Mouse (Mus musculus) lung, embryonic 15.5 days (tissue): Measurements from ENCODE around the gene Swt1. TPM values are rescaled to one million over a fixed set of nuclear protein-coding genes. Genes with fewer than 3 reads are reported as not detected.

Experiments used
- ATAC-seq: fragments of 200-750 bp; cut with Nextera tagmentation; 2 replicates; pipeline ENCODE4 v1.8.0; 2017; ENCODE audit warnings: moderate number of reproducible peaks, borderline replicate concordance; ENCODE audit not compliant: low FRiP score, low TSS enrichment; ENCODE audit errors: extremely low read depth
- H3K27ac ChIP-seq: fragments of 300-500 bp; sonication (generic); 2 replicates; pipeline ENCODE4 v1.5.1; 2015; ENCODE audit warnings: moderate library complexity, mild to moderate bottlenecking, inconsistent platforms
- H3K27me3 ChIP-seq: fragments of 300-500 bp; sonication (generic); 2 replicates; pipeline ENCODE4 v1.6.1; 2015; ENCODE audit warnings: inconsistent platforms
- H3K36me3 ChIP-seq: fragments of 300-500 bp; sonication (generic); 2 replicates; pipeline ENCODE4 v1.6.1; 2015; ENCODE audit warnings: inconsistent platforms
- H3K4me1 ChIP-seq: fragments of 300-500 bp; sonication (generic); 2 replicates; pipeline ENCODE4 v1.6.1; 2015; ENCODE audit warnings: inconsistent platforms
- H3K4me2 ChIP-seq: fragments of 300-500 bp; sonication (generic); 2 replicates; pipeline ENCODE4 v1.6.1; 2015; ENCODE audit warnings: inconsistent platforms, mild to moderate bottlenecking, moderate library complexity
- H3K4me3 ChIP-seq: fragments of 300-500 bp; sonication (generic); 2 replicates; pipeline ENCODE4 v1.5.1; 2015; ENCODE audit warnings: mild to moderate bottlenecking, inconsistent platforms
- H3K9ac ChIP-seq: fragments of 300-500 bp; sonication (generic); 2 replicates; pipeline ENCODE4 v1.6.1; 2015; ENCODE audit warnings: inconsistent platforms
- H3K9me3 ChIP-seq: fragments of 300-500 bp; sonication (generic); 2 replicates; pipeline ENCODE4 v1.6.1; 2016; ENCODE audit warnings: inconsistent platforms
- WGBS: fragments of 180-500 bp; shearing (Covaris S2); methylation state at CpG from one replicate; pipeline ENCODE4 v1.1.7; 2015; 5-methylcytosine and 5-hydroxymethylcytosine counted together
- polyA plus RNA-seq: library from polyadenylated mRNA; unstranded; fragments of >200 nt; fragmentation: Nextera tagmentation; extraction: Ambion mirVana; gene quantifications from 2 replicates; pipeline ENCODE4 v1.2.1, GENCODE M21; 2015

The Swt1 gene
- polyA plus RNA-seq, 1 experiment from 2014 or later = 23.7 TPM

GRCm38 (mm10) chr1:151427888-151428262 lies 380 bp downstream of the Swt1 start:
- peak; percentile 66 for ATAC-seq
- Histone ChIP-seq H3K36me3 (no peaks in the 10 kb centered on the region), H3K9me3 (no peaks in the 10 kb centered on the region), H3K27ac (peak overlapping the region; percentile 93), H3K4me3 (peak overlapping the region; percentile 91), H3K9ac (peak overlapping the region; percentile 85), H3K27me3 (no peaks in the 10 kb centered on the region), H3K4me1 (peaks cover 21% of the 10 kb centered on the region), H3K4me2 (peak overlapping the region; percentile 63)
- under 1% methylated on average over 26 of the region's 26 CpGs for WGBS

GRCm38 (mm10) chr1:151426947-151427600 lies 1.2 kb downstream of the Swt1 start:
- Histone ChIP-seq H3K9me3 (no peaks in the 10 kb centered on the region), H3K4me2 (peak overlapping the region; percentile 63), H3K4me1 (peaks cover 21% of the 10 kb centered on the region), H3K4me3 (peak overlapping the region; percentile 91), H3K9ac (peak overlapping the region; percentile 85), H3K27me3 (no peaks in the 10 kb centered on the region), H3K27ac (peak overlapping the region; percentile 93), H3K36me3 (0 out of 2 replicates have a peak, but pooled peaks cover 4% of the 10 kb centered on the region)
- WGBS = 13% methylated on average over 7 of the region's 7 CpGs
- no peak for ATAC-seq

DNA sequence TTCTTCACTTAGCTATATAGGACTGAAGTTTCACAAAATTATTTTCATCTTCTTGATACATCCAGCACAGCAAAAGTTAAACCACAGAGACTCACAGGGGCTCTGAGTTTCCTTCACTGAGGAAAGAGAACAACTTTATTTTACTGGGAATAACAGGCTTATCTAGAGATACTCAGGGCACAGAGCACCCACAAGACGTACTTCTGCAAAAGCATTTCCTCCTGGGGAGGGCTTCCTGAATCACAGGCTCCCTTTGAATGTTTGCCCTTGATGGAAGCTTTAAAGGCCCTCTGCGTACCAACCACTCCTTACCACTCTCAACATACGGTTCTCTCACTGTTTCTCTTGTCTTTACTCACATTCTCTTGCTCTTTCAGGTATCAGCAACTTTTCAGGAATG lies 6.1 kb downstream of the Swt1 start:
- no peak for ATAC-seq
- Histone ChIP-seq H3K27ac (no peak overlapping the region), H3K9ac (no peak overlapping the region), H3K4me2 (no peak overlapping the region), H3K9me3 (no peaks in the 10 kb centered on the region), H3K27me3 (no peaks in the 10 kb centered on the region), H3K4me1 (peaks cover 9% of the 10 kb centered on the region), H3K4me3 (no peak overlapping the region), H3K36me3 (peaks cover 35% of the 10 kb centered on the region)
- WGBS = 63% methylated on average over 3 of the region's 3 CpGs

GRCm38 (mm10) chr1:151409827-151410226 lies 18.4 kb downstream of the Swt1 start:
- no peaks in the 10 kb centered on the region for H3K4me1 ChIP-seq
- H3K9me3 ChIP-seq = no peaks in the 10 kb centered on the region
- 92% methylated on average over 3 of the region's 3 CpGs for WGBS
- no peak overlapping the region for H3K9ac ChIP-seq
- H3K36me3 ChIP-seq = peaks cover 26% of the 10 kb centered on the region; the same call in 1 of the 2 replicates
- no peak overlapping the region for H3K4me3 ChIP-seq
- no peak overlapping the region for H3K27ac ChIP-seq
- no peak for ATAC-seq
- H3K27me3 ChIP-seq = no peaks in the 10 kb centered on the region
- no peak overlapping the region for H3K4me2 ChIP-seq

DNA sequence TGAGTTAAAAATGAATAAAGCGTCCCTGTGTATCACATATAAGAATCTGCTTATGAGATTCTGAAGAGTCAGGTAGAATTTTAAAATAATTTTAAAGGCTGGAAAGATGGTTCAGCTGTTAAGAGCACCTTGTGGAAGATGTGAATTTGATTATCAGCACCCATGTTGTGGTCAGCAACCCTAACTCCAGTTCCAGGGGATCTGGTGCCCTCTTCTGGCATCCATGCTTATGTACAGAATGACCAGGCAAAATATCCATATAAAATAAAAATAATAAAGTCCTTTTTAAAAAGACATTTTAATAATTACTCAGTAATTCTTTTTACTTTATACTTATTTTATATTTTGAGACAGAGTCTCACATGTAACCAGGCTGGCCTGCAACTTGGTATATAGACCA lies 38.2 kb downstream of the Swt1 start:
- 95% methylated on average over 1 of the region's 1 CpGs for WGBS
- H3K4me3 ChIP-seq = no peak overlapping the region

GRCm38 (mm10) chr1:151377353-151377752 lies 50.9 kb downstream of the Swt1 start:
- H3K4me2 ChIP-seq = no peak overlapping the region
- no peaks in the 10 kb centered on the region for H3K4me1 ChIP-seq
- H3K9me3 ChIP-seq = no peaks in the 10 kb centered on the region
- no peak for ATAC-seq
- H3K36me3 ChIP-seq = peaks cover 21% of the 10 kb centered on the region; the same call in 1 of the 2 replicates
- H3K27me3 ChIP-seq = no peaks in the 10 kb centered on the region
- no peak overlapping the region for H3K27ac ChIP-seq
- no peak overlapping the region for H3K4me3 ChIP-seq
- 82% methylated on average over 3 of the region's 3 CpGs for WGBS
- no peak overlapping the region for H3K9ac ChIP-seq

More for the DNA sequence above, 38.2 kb downstream of the Swt1 start:
- Histone ChIP-seq H3K27ac (no peak overlapping the region), H3K9ac (no peak overlapping the region), H3K36me3 (peaks cover 19% of the 10 kb centered on the region), H3K4me2 (no peak overlapping the region), H3K9me3 (no peaks in the 10 kb centered on the region), H3K27me3 (no peaks in the 10 kb centered on the region), H3K4me1 (no peaks in the 10 kb centered on the region)
- no peak for ATAC-seq

DNA sequence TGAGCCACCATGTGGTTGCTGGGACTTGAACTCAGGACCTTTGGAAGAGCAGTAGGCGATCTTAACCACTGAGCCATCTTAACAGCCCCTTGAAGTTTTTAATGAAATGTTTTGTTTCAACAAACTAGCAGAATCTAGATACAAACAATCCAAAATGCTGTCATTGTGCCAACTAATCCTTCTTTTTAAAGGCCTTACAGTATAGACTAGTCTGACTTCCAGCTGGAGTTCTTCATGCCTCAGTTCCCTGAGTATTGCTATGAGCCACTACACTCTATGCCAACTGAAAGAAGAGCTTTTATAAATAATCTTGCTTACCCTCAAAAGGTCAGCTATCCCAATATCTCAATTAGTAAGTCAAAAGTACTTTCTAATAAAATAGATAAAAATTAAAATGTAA lies 55.4 kb downstream of the Swt1 start:
- 46% methylated on average over 1 of the region's 1 CpGs for WGBS

GRCm38 (mm10) chr1:151371543-151371942 lies 56.7 kb downstream of the Swt1 start:
- Histone ChIP-seq H3K36me3 (peaks cover 36% of the 10 kb centered on the region), H3K27ac (no peak overlapping the region), H3K4me3 (no peak overlapping the region), H3K4me2 (no peak overlapping the region), H3K9me3 (no peaks in the 10 kb centered on the region), H3K4me1 (no peaks in the 10 kb centered on the region), H3K9ac (no peak overlapping the region), H3K27me3 (no peaks in the 10 kb centered on the region)
- no peak for ATAC-seq
- 78% methylated on average over 5 of the region's 5 CpGs for WGBS

More for the DNA sequence above, 55.4 kb downstream of the Swt1 start:
- Histone ChIP-seq H3K4me1 (no peaks in the 10 kb centered on the region), H3K27ac (no peak overlapping the region), H3K27me3 (no peaks in the 10 kb centered on the region), H3K4me3 (no peak overlapping the region), H3K9ac (no peak overlapping the region), H3K9me3 (no peaks in the 10 kb centered on the region), H3K4me2 (no peak overlapping the region), H3K36me3 (peaks cover 31% of the 10 kb centered on the region)
- ATAC-seq = peak; percentile 86; the same call in 1 of the 2 replicates

DNA sequence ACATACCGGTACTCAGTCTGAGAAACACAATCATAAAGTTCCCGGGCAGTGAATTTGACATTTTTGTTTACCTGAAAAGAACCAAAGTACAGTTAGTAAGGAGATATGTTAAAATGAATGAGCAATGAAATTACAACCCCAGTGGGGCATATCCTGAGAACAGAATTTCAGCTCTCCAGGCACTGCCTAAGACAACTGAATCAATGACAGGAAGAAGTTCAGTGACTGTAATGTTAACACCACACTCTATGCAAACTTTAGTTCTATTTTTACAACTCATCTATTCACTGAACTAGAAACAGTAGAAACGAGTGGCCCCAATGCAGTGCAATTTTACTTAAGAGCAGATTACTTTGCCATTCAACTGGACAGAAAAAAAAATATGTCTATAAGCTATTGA lies 57.7 kb downstream of the Swt1 start:
- H3K27me3 ChIP-seq = no peaks in the 10 kb centered on the region
- no peak for ATAC-seq
- 82% methylated on average over 3 of the region's 3 CpGs for WGBS
- H3K4me2 ChIP-seq = no peak overlapping the region
- H3K9ac ChIP-seq = no peak overlapping the region
- H3K36me3 ChIP-seq = peaks cover 46% of the 10 kb centered on the region
- H3K27ac ChIP-seq = no peak overlapping the region
- H3K4me3 ChIP-seq = no peak overlapping the region
- no peaks in the 10 kb centered on the region for H3K9me3 ChIP-seq
- H3K4me1 ChIP-seq = no peaks in the 10 kb centered on the region

GRCm38 (mm10) chr1:151368444-151368843 lies 59.8 kb downstream of the Swt1 start:
- H3K9me3 ChIP-seq = no peaks in the 10 kb centered on the region
- no peak overlapping the region for H3K27ac ChIP-seq
- H3K4me3 ChIP-seq = no peak overlapping the region
- H3K9ac ChIP-seq = no peak overlapping the region
- no peaks in the 10 kb centered on the region for H3K4me1 ChIP-seq
- H3K4me2 ChIP-seq = no peak overlapping the region
- no peak for ATAC-seq
- no peaks in the 10 kb centered on the region for H3K27me3 ChIP-seq
- WGBS = 95% methylated on average over 3 of the region's 3 CpGs
- peaks cover 62% of the 10 kb centered on the region for H3K36me3 ChIP-seq

- no peak for ATAC-seq
Observed at GRCm38 (mm10) chr1:151367721-151368324, 60.4 kb downstream of the Swt1 start.

DNA sequence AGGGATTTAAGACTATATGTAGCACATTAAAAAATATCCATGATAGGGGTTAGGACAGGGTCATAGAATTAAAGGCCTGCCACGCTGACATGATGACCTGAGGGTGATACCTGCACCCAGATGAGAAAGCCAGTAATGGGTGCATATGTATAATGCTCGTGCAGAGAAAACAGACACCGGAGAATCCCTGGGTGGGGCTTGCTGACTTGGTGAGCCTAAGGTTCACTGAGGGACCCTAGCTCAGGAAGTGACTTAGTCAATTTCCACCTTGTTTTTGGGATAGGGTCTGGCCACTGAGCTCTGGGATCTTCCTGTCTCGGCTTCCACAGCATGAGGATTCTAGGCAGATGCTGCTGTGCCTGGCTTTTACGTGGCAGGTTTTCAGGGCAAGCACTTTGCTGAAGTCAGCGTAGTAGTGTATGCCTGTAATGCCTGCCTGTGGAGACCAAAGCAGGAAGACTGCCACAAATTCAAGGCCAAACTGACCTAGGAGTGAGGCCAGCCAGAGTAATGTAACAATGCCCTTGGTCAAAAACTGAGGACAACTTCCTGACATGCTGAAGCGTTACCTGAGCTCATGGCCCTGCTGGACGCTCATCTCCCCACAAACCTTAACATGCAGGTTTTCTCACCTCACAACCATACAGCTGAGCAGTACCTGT lies 61.2 kb downstream of the Swt1 start:
- Histone ChIP-seq H3K9ac (no peak overlapping the region), H3K4me3 (no peak overlapping the region), H3K36me3 (peaks cover 75% of the 10 kb centered on the region), H3K27me3 (no peaks in the 10 kb centered on the region), H3K9me3 (no peaks in the 10 kb centered on the region), H3K4me1 (no peaks in the 10 kb centered on the region), H3K4me2 (no peak overlapping the region), H3K27ac (no peak overlapping the region)
- ATAC-seq = no peak
- 79% methylated on average over 8 of the region's 8 CpGs for WGBS

More at GRCm38 (mm10) chr1:151367721-151368324, 60.4 kb downstream of the Swt1 start:
- H3K36me3 ChIP-seq = peaks cover 69% of the 10 kb centered on the region
- H3K27me3 ChIP-seq = no peaks in the 10 kb centered on the region
- no peaks in the 10 kb centered on the region for H3K9me3 ChIP-seq
- H3K4me1 ChIP-seq = no peaks in the 10 kb centered on the region
- H3K4me2 ChIP-seq = no peak overlapping the region
- no peak overlapping the region for H3K27ac ChIP-seq
- WGBS = 82% methylated on average over 5 of the region's 5 CpGs
- H3K9ac ChIP-seq = no peak overlapping the region
- H3K4me3 ChIP-seq = no peak overlapping the region
